Comparison of ENCODE assay signal across 22 mouse cellular contexts in genomic region chr1:45483001-45483400, GRCm38 (mm10). TPM values are rescaled to one million over a fixed set of nuclear protein-coding genes. Genes with fewer than 3 reads are reported as not detected.
"Had no signal": no experiment of that assay in that cellular context is flagged by ENCODE, and none has a peak within 500 bp of the region (broad histone marks: within the 10 kb centered on the region; RNA-seq: fewer than 3 reads in every experiment).

No protein-coding gene starts in this region.

- H3K36me3 ChIP-seq: liver, embryonic 15.5 days; midbrain, embryonic 13.5 days; neural tube, embryonic 13.5 days; neural tube, embryonic 15.5 days; stomach, embryonic 15.5 days had no signal

- H3K9ac ChIP-seq: liver, embryonic 15.5 days; liver, postnatal 0 days; midbrain, embryonic 13.5 days; neural tube, embryonic 13.5 days; neural tube, embryonic 15.5 days; stomach, embryonic 15.5 days had no signal

- H3K4me3 ChIP-seq: liver, embryonic 15.5 days; megakaryocyte, embryonic 14.5 days; midbrain, embryonic 13.5 days; myocyte; neural tube, embryonic 13.5 days; neural tube, embryonic 15.5 days; stomach, embryonic 15.5 days had no signal

- H3K4me1 ChIP-seq: liver, embryonic 15.5 days; megakaryocyte, embryonic 14.5 days; midbrain, embryonic 13.5 days; neural tube, embryonic 13.5 days; neural tube, embryonic 15.5 days; stomach, embryonic 15.5 days had no signal

- ATAC-seq: liver, postnatal 0 days; midbrain, embryonic 13.5 days; midbrain, embryonic 16.5 days had no signal

- H3K9me3 ChIP-seq: liver, embryonic 15.5 days; megakaryocyte, embryonic 14.5 days; midbrain, embryonic 13.5 days; neural tube, embryonic 13.5 days; neural tube, embryonic 15.5 days; stomach, embryonic 15.5 days had no signal

- H3K4me2 ChIP-seq: liver, embryonic 15.5 days; midbrain, embryonic 11.5 days; midbrain, embryonic 13.5 days; neural tube, embryonic 13.5 days; neural tube, embryonic 15.5 days; stomach, embryonic 15.5 days had no signal

- H3K27me3 ChIP-seq: liver, embryonic 15.5 days; megakaryocyte, embryonic 14.5 days; midbrain, embryonic 13.5 days; neural tube, embryonic 13.5 days; neural tube, embryonic 15.5 days; stomach, embryonic 15.5 days had no signal

- H3K27ac ChIP-seq: liver, embryonic 15.5 days; macrophage; midbrain, embryonic 13.5 days; neural tube, embryonic 13.5 days; neural tube, embryonic 15.5 days; stomach, embryonic 15.5 days; stomach, postnatal 0 days had no signal

- DNase-seq: liver, postnatal 0 days; lung, adult 2 months; lung, postnatal 36 days; retina, postnatal 1 day; right cerebral cortex, adult 18-20 months; right cerebral cortex, postnatal 25 days; right cerebral cortex, postnatal 4 days; thymus, adult 2 months; thymus, postnatal 25 days; thymus, postnatal 4 days had no signal

RNA-seq across cellular contexts. Expression of gene Col5a2, which starts 20.1 kb away (rescaled TPM):
- total RNA-seq: megakaryocyte progenitor cell, adult 5-6 weeks had no signal
